Mouse (Mus musculus): ENCODE measurements around the gene Gstt1.
A peak's percentile ranks its signal among the peaks of the same experiment; 100 is the strongest.

GRCm38 (mm10) chr10:75835307-75835706 lies 36.9 kb upstream of the Gstt1 start:
- no peak for TF ChIP-seq CTCF (IDR thresholded peaks at IDR 0.05)
- TF ChIP-seq EP300 (IDR thresholded peaks at IDR 0.05) = 0 out of 2 replicates have a peak, but pooled peaks have one; percentile 20

Data from lung, postnatal 0 days (tissue).